Mouse (Mus musculus) forebrain, postnatal 0 days (tissue): ENCODE measurements at regions not wholly inside any gene's neighbourhood (a gene's known extent, or its start where the extent isn't known, plus 50 kb on each side); places are given as distances from the start of the nearest gene placed in this dataset.

Experiments used
- ATAC-seq: fragments of 200-750 bp; cut with Nextera tagmentation; 2 replicates; pipeline ENCODE4 v1.8.0; 2017; ENCODE audit warnings: mild to moderate bottlenecking, moderate library complexity
- DNase-seq: peaks from one replicate; pipeline ENCODE4 v3.0.0-alpha.2; 2015
- H3K27ac ChIP-seq: fragments of 300-500 bp; sonication (generic); 2 replicates; pipeline ENCODE4 v1.5.1; 2014; ENCODE audit warnings: low read depth, mild to moderate bottlenecking, antibody characterized with exemption, low read length, moderate library complexity, mixed read lengths
- H3K27me3 ChIP-seq: fragments of 300-500 bp; sonication (generic); 2 replicates; pipeline ENCODE4 v1.6.1; 2014; ENCODE audit warnings: mild to moderate bottlenecking, low read length, mixed read lengths; ENCODE audit not compliant: insufficient read depth
- H3K36me3 ChIP-seq: fragments of 300-500 bp; sonication (generic); 2 replicates; pipeline ENCODE4 v1.6.1; 2014; ENCODE audit warnings: mild to moderate bottlenecking, moderate library complexity; ENCODE audit not compliant: insufficient read depth
- H3K4me1 ChIP-seq: fragments of 300-500 bp; sonication (generic); 2 replicates; pipeline ENCODE4 v1.6.1; 2014; ENCODE audit warnings: antibody characterized with exemption; ENCODE audit not compliant: insufficient read depth
- H3K4me2 ChIP-seq: fragments of 300-500 bp; sonication (generic); 2 replicates; pipeline ENCODE4 v1.6.1; 2014; ENCODE audit warnings: low read depth, mild to moderate bottlenecking, moderate library complexity
- H3K4me3 ChIP-seq: fragments of 300-500 bp; sonication (generic); 2 replicates; pipeline ENCODE4 v1.5.1; 2014; ENCODE audit warnings: low read depth, low read length, mixed read lengths
- H3K9ac ChIP-seq: fragments of 300-500 bp; sonication (generic); 2 replicates; pipeline ENCODE4 v1.6.1; 2014; ENCODE audit warnings: mild to moderate bottlenecking
- H3K9me3 ChIP-seq: fragments of 300-500 bp; sonication (generic); 2 replicates; pipeline ENCODE4 v1.6.1; 2016; ENCODE audit warnings: low read length
- CTCF ChIP-seq: sonication (generic); IDR thresholded peaks from 2 replicates; pipeline ENCODE4 v1.5.1; 2016; ENCODE audit warnings: antibody characterized with exemption, control low read depth, low read depth
- WGBS: fragments of 180-500 bp; shearing (Covaris S2); extraction: QIAGEN DNeasy Blood & Tissue Kit; methylation state at CpG from one replicate; pipeline ENCODE4 v1.1.7; 2014; 5-methylcytosine and 5-hydroxymethylcytosine counted together

GRCm38 (mm10) chr4:95125346-95125745, 73.3 kb upstream of the Jun start:
- Histone ChIP-seq H3K4me1 (no peaks in the 10 kb centered on the region), H3K4me3 (no peak overlapping the region), H3K27me3 (no peaks in the 10 kb centered on the region), H3K36me3 (no peaks in the 10 kb centered on the region), H3K9me3 (no peaks in the 10 kb centered on the region), H3K27ac (no peak overlapping the region), H3K4me2 (no peak overlapping the region), H3K9ac (no peak overlapping the region)
- 56% methylated on average over 1 of the region's 1 CpGs for WGBS
- no peak for TF ChIP-seq CTCF
- DNase-seq (no peak), ATAC-seq (no peak)

GRCm38 (mm10) chr4:95127970-95128369, 75.9 kb upstream of the Jun start:
- no peak overlapping the region for H3K4me3 ChIP-seq
- no peak overlapping the region for H3K27ac ChIP-seq
- H3K9me3 ChIP-seq: no peaks in the 10 kb centered on the region
- H3K36me3 ChIP-seq: no peaks in the 10 kb centered on the region
- DNase-seq (no peak), ATAC-seq (no peak)
- H3K4me1 ChIP-seq: no peaks in the 10 kb centered on the region
- no peak for TF ChIP-seq CTCF
- WGBS: 75% methylated on average over 2 of the region's 2 CpGs
- H3K27me3 ChIP-seq: no peaks in the 10 kb centered on the region
- H3K4me2 ChIP-seq: no peak overlapping the region
- H3K9ac ChIP-seq: no peak overlapping the region

GRCm38 (mm10) chr4:95133815-95134214, 81.8 kb upstream of the Jun start:
- H3K4me3 ChIP-seq: no peak overlapping the region
- DNase-seq (no peak), ATAC-seq (no peak)
- H3K4me1 ChIP-seq: no peaks in the 10 kb centered on the region
- H3K36me3 ChIP-seq: no peaks in the 10 kb centered on the region
- whole genome bisulfite sequencing: 25% methylated on average over 3 of the region's 3 CpGs
- H3K27me3 ChIP-seq: no peaks in the 10 kb centered on the region
- H3K9me3 ChIP-seq: no peaks in the 10 kb centered on the region
- H3K4me2 ChIP-seq: no peak overlapping the region
- TF ChIP-seq CTCF: no peak
- H3K27ac ChIP-seq: no peak overlapping the region
- no peak overlapping the region for H3K9ac ChIP-seq

GRCm38 (mm10) chr4:95134611-95135010, 82.6 kb upstream of the Jun start:
- H3K27ac ChIP-seq: no peak overlapping the region
- H3K9ac ChIP-seq: no peak overlapping the region
- 9% methylated on average over 5 of the region's 5 CpGs for WGBS
- TF ChIP-seq CTCF: no peak
- H3K36me3 ChIP-seq: no peaks in the 10 kb centered on the region
- H3K4me1 ChIP-seq: no peaks in the 10 kb centered on the region
- DNase-seq: peak; percentile 38
- H3K9me3 ChIP-seq: no peaks in the 10 kb centered on the region
- H3K4me2 ChIP-seq: no peak overlapping the region
- H3K4me3 ChIP-seq: no peak overlapping the region
- ATAC-seq: no peak; the same call in 1 of the 2 replicates
- H3K27me3 ChIP-seq: no peaks in the 10 kb centered on the region

GRCm38 (mm10) chr4:95137413-95138143, 85.6 kb upstream of the Jun start:
- ATAC-seq (peak; percentile 77), DNase-seq (peak; percentile 40)
- TF ChIP-seq CTCF: no peak
- Histone ChIP-seq H3K4me3 (no peak overlapping the region), H3K36me3 (no peaks in the 10 kb centered on the region), H3K9me3 (no peaks in the 10 kb centered on the region), H3K4me2 (no peak overlapping the region), H3K27me3 (no peaks in the 10 kb centered on the region), H3K4me1 (no peaks in the 10 kb centered on the region), H3K27ac (no peak overlapping the region), H3K9ac (no peak overlapping the region)
- WGBS: 16% methylated on average over 12 of the region's 12 CpGs

- no peak overlapping the region for H3K4me2 ChIP-seq
- WGBS: 84% methylated on average over 2 of the region's 2 CpGs
- ATAC-seq (no peak), DNase-seq (no peak)
- H3K27ac ChIP-seq: no peak overlapping the region
- no peaks in the 10 kb centered on the region for H3K4me1 ChIP-seq
- TF ChIP-seq CTCF: no peak
- H3K27me3 ChIP-seq: no peaks in the 10 kb centered on the region
- H3K9ac ChIP-seq: no peak overlapping the region
- H3K9me3 ChIP-seq: no peaks in the 10 kb centered on the region
- H3K4me3 ChIP-seq: no peak overlapping the region
- no peaks in the 10 kb centered on the region for H3K36me3 ChIP-seq
These were observed 86.7 kb upstream of the Jun start for GRCm38 (mm10) chr4:95138676-95139075.

- Histone ChIP-seq H3K9ac (no peak overlapping the region), H3K27me3 (no peaks in the 10 kb centered on the region), H3K4me2 (no peak overlapping the region), H3K4me1 (no peaks in the 10 kb centered on the region), H3K9me3 (no peaks in the 10 kb centered on the region), H3K4me3 (no peak overlapping the region), H3K27ac (no peak overlapping the region), H3K36me3 (no peaks in the 10 kb centered on the region)
- TF ChIP-seq CTCF: no peak
- DNase-seq (no peak), ATAC-seq (no peak)
- 90% methylated on average over 2 of the region's 2 CpGs for WGBS
These were observed 89.2 kb upstream of the Jun start for GRCm38 (mm10) chr4:95141253-95141652.
